Mouse (Mus musculus) embryo, embryonic 11 days (tissue): ENCODE results near the gene Ggt5.

Source experiments
- DNase-seq: peaks from one replicate; pipeline ENCODE4 v3.0.0-alpha.2; 2015

Gene Ggt5

GRCm38 (mm10) chr10:75657772-75658171, 68.6 kb downstream of the Ggt5 start:
- no peak for DNase-seq

GRCm38 (mm10) chr10:75661381-75661780, 72.2 kb downstream of the Ggt5 start:
- no peak for DNase-seq

- no peak for DNase-seq
These were observed 72.7 kb downstream of the Ggt5 start for GRCm38 (mm10) chr10:75661876-75662275.

- DNase-seq, result no peak
These were observed 73.4 kb downstream of the Ggt5 start for GRCm38 (mm10) chr10:75662575-75662974.

DNA sequence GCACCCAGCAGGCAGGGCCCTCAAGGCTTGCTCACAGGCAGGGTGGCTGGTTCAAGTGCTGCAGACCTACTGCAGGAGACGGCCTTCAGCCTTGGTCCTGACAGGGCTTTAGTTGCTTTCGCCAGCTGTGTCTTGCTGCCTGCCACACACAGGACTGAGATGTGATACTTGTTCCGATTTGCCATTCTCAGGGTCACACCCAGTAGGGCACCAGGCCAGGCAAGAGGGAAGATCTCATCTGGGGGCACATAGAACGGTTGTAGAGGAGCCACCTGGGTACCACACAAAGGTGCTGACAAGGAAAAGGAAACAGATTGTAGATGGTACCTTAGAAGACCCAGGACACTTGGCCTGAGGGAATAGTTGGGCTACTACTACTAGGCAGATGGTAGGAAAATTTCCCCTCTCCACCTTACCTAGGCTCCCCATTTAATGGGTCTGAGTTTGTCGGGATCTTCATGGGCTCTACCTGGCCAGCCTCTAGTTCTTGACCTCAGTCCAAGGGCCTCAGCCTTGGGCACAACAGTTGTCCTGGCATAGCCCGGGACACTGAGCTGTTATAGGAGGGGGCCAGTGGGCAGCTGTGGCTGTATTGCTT, 75.6 kb downstream of the Ggt5 start:
- DNase-seq, result no peak

- no peak for DNase-seq
These were observed 77.4 kb downstream of the Ggt5 start for GRCm38 (mm10) chr10:75666451-75667030.
